Mouse (Mus musculus): ENCODE measurements around the gene Prkd2.

Prkd2 gene

DNA sequence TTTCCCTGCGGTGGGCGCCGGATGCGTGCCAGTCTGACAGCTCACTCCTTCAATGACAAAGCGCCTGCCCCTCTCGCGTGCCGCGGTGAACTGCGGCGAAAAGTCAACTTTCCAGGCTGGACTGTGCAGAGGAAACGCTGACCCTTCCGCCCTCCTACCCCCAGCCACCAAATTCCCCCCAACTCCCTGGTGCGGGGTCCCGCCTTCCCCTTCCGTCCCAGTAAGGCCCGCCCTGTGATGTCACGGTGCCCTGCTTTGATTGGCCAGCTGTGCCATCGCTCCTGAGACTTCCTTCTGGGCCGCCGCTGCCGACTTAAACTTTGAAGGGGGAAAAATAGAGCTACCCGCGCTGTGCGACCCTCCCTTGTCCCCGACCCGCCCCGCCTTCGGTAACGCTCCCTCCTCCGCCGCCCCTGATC, at the start of gene Prkd2:
Gene Prkd2, plus strand, starts transcription at position 258 of the 419 bp plus-strand sequence.
- no peak for DNase-seq (ENCODE audit: low read depth, low spot score)

- DNase-seq (ENCODE audit: low read depth, low spot score) = no peak
Measured at GRCm38 (mm10) chr7:16793010-16793725, 49.5 kb upstream of the Prkd2 start.

DNA sequence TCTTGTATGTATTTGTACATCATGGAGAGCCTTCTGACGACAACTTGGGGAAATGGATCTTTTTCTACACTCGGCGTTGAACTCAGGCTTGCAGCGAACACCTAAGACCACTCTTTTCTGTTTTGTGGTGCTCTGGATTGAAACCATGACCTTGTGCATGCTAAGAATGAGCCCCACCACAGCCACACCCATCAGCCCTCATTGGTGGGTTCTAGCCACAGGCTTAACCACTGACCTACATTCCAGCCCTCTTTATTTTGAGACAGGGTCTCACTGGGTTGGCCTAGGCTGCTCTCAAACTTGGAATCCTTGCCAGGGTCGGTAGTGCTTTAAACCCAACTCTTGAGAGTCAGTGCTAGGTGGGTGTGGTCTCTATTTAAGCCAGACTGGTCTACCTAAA, 47.8 kb upstream of the Prkd2 start:
- DNase-seq (ENCODE audit: low read depth, low spot score) = no peak

DNA sequence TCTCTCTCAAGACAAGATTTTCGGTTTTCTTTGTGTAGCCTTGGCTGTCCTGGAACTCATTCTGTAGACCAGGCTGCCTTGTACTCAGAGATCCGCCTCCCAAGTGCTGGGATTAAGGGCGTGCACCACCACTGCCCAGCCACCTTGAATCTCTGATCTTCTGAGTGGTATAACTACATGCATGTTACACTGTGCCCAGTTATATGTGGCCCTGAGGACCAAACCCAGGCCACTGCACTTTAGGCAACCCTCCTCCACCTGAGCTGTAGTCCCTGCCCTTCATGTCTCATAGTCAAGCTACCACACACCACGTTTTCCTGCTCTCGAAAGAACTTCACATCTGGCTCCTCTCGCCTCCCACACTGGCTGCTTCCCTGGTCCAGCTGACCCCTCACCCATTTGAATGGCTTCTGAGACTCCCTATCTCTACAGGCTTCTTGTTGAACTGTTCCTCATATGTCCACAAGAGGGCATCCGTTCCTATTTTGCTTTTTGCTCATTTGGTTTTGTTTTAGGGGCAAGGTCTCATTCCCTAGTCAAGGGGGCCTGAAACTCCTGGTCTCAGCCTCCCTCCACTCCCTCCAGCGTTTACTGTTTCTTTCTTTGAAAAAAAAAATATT, 38.2 kb upstream of the Prkd2 start:
- DNase-seq (ENCODE audit: low read depth, low spot score) = no peak

GRCm38 (mm10) chr7:16807936-16808335, 34.8 kb upstream of the Prkd2 start:
- no peak for DNase-seq (ENCODE audit: low read depth, low spot score)

DNA sequence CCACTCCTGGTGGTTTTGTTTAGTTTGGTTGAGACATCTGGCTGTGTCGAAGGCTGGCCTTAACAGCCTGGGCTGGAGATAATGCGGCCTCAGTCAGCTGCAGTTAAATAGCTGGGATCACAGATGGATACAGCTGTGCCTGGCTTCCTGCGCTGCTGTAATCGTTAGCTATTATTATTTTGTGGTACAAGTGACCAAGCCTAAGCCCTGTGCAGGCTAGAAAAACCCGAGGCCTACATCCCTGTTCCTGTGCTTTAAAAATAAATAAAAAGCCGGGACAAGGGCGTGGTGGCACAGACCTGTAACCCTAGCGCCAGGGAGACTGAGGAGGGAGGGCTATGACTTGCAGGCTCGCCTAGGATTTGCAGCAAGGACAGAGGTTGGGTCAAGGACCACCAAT, 34.1 kb upstream of the Prkd2 start:
- DNase-seq (ENCODE audit: low read depth, low spot score) = no peak

GRCm38 (mm10) chr7:16809739-16810138, 33.0 kb upstream of the Prkd2 start:
- DNase-seq (ENCODE audit: low read depth, low spot score) = no peak

- DNase-seq (ENCODE audit: low read depth, low spot score) = no peak
Measured at GRCm38 (mm10) chr7:16810399-16810919, 32.2 kb upstream of the Prkd2 start.

DNA sequence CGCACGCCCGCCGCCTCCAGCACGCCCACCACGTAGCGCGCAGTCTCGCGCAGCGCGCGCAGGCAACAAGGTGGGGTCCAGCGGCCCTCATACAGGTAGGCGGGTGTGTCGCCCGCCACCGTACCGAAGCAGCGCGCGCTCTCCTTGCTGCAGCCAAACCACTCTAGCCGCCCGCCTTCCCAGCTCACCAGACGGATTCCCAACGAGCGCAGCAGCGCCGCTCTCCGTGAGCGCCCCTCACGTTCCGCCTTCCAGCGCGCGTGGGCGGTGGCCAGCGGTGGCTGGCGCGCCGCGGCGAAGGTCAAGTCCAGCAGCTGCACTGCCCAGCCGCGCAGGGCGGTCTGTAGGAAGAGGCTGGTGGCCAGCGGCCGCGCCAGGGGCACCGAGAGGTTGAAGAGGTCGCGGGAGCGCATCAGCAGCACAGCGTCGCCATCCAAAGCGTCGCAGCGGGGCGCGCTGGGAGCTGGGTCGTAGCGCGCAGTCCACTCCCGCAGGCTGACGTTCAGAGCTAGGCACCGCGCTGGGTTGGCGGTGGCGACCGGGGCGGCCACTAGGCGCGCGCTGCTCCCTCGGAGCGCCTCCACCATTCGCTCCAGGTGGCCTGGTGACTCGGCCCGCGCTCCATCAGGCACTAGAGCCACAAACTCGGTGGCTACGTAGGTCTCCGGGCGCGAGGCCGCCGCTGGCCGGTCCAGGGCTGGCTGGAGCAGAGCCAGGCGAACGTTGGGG, 31.6 kb upstream of the Prkd2 start:
- DNase-seq (ENCODE audit: low read depth, low spot score) = no peak

DNA sequence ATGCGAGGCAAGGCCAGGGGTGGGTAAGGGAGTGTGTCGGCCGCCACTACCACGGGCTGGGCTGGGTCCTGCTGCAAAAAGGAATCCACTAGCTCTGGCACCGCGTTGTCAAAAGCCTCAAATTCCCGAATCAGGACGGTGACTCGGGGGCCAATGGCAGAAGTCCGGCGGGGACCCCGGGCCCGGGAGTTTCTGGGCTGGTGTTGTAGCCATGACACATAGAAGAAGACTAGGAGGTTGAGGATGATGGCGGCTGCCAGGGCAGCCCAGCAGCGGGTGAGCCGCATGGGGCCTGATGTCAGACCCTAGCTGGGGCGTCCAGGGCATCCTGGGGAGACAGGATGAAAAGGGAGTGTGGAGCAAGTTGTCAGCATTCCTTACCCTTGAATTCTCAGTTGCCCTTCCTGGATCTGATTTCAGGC, 31.0 kb upstream of the Prkd2 start:
- no peak for DNase-seq (ENCODE audit: low read depth, low spot score)

DNA sequence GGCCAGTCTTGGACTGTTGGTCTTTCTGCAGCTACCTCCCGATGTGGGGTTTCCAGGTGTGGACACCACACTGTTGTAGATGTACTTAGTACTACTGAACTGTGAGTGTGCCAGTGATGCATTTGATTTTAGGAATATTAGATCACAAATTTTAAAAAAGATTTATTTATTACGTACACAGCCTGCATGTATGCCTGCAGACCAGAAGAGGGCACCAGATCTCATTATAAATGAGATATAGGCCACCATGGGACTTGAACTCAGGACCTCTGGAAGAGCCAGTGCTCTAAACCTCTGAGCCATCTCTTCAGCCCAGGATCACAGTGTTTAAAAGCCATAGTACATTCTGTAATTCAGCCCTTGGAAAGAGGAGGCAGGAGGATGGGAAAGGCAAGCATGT, 30.2 kb upstream of the Prkd2 start:
- DNase-seq (ENCODE audit: low read depth, low spot score) = no peak

DNA sequence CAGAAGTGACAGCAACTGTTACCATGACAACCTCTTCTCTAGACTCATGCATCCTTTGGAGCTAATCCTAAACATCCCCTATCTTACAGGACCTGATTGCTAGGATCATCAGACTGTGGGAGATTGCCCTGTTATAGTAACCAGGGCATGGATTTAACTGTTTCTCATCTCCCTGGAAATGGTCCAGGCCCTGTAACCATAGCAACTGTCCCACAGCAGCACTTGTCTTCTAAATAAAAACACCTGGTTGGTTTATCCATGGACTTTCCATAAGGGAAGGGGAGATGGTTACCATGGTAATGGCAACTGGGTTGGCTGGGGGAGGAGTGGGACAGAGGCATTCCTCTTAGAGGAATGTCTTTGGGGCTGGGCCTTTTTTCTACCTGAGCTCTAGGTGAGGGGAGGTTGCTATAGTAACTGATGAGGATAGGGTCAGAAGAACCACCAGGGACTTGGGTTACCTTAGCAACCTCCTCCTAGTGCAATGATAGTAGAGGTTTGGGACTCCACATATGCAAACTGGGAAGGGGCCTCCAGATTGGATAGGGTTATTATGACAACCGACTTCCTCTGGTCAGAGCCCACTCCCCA, 27.3 kb upstream of the Prkd2 start, which contains the start of gene Strn4:
Gene Strn4, plus strand, starts transcription at position 539 of the 591 bp plus-strand sequence.
- no peak for DNase-seq (ENCODE audit: low read depth, low spot score)

DNA sequence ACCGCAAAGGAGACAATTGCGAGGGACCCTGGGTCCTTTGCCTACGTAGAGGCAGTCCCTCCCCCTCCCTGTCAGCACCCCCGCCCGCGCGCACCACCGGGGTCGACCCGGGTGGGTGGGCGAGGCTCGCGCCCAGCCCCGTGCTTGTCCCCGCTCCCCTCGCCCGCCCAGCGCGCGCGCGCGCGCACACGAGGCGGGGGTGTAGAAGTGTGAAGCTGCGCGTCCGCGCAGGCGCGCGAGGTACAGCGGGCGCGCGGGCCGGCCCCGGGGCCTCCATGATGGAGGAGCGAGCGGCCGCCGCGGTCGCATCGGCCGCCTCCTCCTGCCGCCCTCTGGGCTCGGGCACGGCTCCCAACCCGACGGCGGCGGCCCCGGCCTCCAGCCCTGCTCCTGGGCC, 26.6 kb upstream of the Prkd2 start:
- no peak for DNase-seq (ENCODE audit: low read depth, low spot score)

DNA sequence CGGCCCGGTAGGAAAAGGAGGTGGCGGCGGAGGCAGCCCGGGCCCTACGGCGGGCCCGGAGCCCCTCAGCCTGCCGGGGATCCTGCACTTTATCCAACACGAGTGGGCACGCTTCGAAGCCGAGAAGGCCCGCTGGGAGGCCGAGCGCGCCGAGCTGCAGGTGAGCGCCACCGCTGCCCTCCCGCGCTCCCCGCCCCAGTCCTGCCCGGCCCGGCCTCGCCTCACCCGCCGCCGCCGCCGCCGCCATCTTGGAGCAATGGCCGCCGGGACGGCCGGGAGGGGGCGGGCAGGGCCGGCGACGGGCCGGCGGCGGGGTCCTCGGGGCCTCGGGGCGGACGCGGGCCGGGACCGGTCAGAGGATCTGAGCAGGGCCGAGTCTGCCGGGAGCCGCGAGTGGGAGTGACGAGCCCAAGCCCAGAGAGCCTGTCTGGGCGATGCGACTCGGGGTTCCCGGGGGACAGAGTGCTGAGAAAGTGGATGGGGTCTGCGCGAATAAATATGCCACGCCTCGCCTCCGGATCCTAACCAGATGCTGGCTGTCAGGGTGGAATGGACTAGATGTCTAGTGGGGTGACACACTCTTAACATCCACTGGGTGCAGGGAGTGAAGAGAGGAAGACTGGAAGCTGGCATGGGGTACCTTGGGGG, 26.1 kb upstream of the Prkd2 start, which contains the start of gene Fkrp:
Gene Fkrp, minus strand, starts transcription at position 258 of the 648 bp plus-strand sequence.
- no peak for DNase-seq (ENCODE audit: low read depth, low spot score)

GRCm38 (mm10) chr7:16817693-16818092, 25.0 kb upstream of the Prkd2 start:
- peak; percentile 92 for DNase-seq (ENCODE audit: low read depth, low spot score)

GRCm38 (mm10) chr7:16819794-16820193, 22.9 kb upstream of the Prkd2 start:
- DNase-seq (ENCODE audit: low read depth, low spot score) = no peak

DNA sequence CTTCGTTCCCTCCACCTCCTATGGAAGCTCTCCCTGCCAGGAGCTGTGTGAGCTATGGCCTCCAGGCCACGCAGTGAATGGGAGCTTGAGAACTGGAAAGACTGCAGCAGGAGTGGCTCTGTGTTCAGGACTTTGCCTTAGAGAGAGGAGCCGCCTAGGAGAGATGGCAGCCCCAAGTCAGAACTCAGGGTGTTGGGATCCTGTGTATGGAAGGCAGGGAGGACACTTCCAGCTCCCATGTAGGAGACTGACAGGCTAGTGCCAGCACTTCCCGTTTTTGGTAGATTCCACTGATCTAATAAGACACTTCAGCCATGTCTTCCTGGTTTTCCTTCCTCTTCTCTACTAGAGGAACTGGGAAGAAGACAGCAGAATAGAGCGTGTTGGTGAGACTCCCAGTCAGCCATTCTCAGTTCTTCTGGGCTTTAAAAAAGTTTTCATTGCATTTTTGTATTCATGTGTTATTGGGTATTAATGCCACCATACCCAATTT, 22.4 kb upstream of the Prkd2 start:
- no peak for DNase-seq (ENCODE audit: low read depth, low spot score)

DNA sequence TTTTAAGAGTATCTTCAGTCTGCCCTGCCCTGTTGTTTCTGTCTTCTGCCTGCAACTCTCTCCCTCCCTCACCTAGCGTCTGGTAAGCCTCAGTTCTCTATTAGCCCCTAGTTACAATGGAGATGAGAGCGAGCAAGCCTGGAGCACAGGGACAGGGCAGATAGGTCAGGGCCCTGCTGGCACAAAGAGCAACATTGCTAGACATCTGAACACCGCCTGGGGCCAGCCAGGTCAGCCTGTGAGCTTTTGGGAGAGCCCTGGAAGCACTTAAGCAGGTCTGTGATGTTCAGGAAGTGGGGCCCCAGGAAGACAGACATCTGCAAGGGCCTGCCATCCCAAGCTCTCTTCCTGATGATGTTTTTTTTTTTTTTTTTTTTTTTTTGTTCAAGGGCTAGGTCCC, 21.6 kb upstream of the Prkd2 start:
- DNase-seq (ENCODE audit: low read depth, low spot score) = no peak

GRCm38 (mm10) chr7:16821669-16822101, 21.0 kb upstream of the Prkd2 start:
- peak; percentile 91 for DNase-seq (ENCODE audit: low read depth, low spot score)

GRCm38 (mm10) chr7:16823734-16824133, 19.0 kb upstream of the Prkd2 start:
- DNase-seq (ENCODE audit: low read depth, low spot score) = peak; percentile 91

DNA sequence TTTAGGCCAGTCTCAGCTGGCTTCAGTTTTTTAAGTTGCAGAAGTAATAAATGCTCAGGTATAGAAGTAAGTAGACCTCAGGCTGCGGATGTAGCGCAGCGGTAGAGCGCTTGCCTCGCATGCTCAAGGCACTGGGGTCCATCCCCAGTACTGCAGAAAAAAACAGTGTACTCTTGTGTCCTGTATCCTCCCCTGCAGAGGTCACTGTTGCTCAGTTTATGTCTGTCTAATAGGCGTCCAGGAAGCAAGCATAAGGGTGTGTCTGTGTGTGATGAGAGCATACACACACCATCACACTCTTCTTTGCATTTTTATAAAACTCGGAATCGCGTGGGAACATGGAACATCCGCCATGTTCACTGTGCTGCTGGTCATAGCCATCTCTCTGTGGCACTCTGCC, 16.9 kb upstream of the Prkd2 start:
- DNase-seq (ENCODE audit: low read depth, low spot score) = no peak
